Mouse (Mus musculus) testis, adult 2 months (tissue): ENCODE measurements around the gene Slc43a2. TPM values are rescaled to one million over a fixed set of nuclear protein-coding genes. Genes with fewer than 3 reads are reported as not detected.

Experiments used
- H3K27ac ChIP-seq: fragments of 200-500 bp; 2 replicates; pipeline ENCODE4 v1.5.1; 2012; ENCODE audit warnings: low read depth, low read length; ENCODE audit not compliant: control insufficient read depth, insufficient read depth
- H3K27me3 ChIP-seq: fragments of 200-500 bp; 2 replicates; pipeline ENCODE4 v1.6.1; 2012; ENCODE audit warnings: mild to moderate bottlenecking, low read length, moderate library complexity; ENCODE audit not compliant: control insufficient read depth, insufficient read depth
- H3K36me3 ChIP-seq: fragments of 200-500 bp; 2 replicates; pipeline ENCODE4 v1.6.1; 2012; ENCODE audit warnings: mild to moderate bottlenecking, low read length; ENCODE audit not compliant: control insufficient read depth, insufficient read depth
- H3K4me1 ChIP-seq: fragments of 200-500 bp; 2 replicates; pipeline ENCODE4 v1.6.1; 2012; ENCODE audit warnings: low read length; ENCODE audit not compliant: control insufficient read depth, insufficient read depth
- H3K4me3 ChIP-seq: fragments of 200-500 bp; 2 replicates; pipeline ENCODE4 v1.5.1; 2012; ENCODE audit warnings: low read depth, mild to moderate bottlenecking, low read length, moderate library complexity, mixed read lengths; ENCODE audit not compliant: control insufficient read depth
- CTCF ChIP-seq: fragments of 200-500 bp; IDR thresholded peaks from 2 replicates; pipeline ENCODE4 v1.5.1; 2012; ENCODE audit warnings: low read depth, mild to moderate bottlenecking, inconsistent platforms, low read length, moderate library complexity; ENCODE audit not compliant: control insufficient read depth, insufficient read depth, insufficient replicate concordance
- POLR2A ChIP-seq: fragments of 200-500 bp; IDR thresholded peaks from 2 replicates; pipeline ENCODE4 v1.6.1; 2012; ENCODE audit warnings: low read depth, mild to moderate bottlenecking, inconsistent platforms, low read length, moderate library complexity; ENCODE audit not compliant: control insufficient read depth
- polyA plus RNA-seq: library from polyadenylated mRNA; depleted of rRNA; stranded (reverse); fragments of >200 nt; gene quantifications from 2 replicates; pipeline ENCODE4 v1.2.3, GENCODE M21; 2012

Slc43a2 gene
- polyA plus RNA-seq, 1 experiment = 27.1 TPM

DNA sequence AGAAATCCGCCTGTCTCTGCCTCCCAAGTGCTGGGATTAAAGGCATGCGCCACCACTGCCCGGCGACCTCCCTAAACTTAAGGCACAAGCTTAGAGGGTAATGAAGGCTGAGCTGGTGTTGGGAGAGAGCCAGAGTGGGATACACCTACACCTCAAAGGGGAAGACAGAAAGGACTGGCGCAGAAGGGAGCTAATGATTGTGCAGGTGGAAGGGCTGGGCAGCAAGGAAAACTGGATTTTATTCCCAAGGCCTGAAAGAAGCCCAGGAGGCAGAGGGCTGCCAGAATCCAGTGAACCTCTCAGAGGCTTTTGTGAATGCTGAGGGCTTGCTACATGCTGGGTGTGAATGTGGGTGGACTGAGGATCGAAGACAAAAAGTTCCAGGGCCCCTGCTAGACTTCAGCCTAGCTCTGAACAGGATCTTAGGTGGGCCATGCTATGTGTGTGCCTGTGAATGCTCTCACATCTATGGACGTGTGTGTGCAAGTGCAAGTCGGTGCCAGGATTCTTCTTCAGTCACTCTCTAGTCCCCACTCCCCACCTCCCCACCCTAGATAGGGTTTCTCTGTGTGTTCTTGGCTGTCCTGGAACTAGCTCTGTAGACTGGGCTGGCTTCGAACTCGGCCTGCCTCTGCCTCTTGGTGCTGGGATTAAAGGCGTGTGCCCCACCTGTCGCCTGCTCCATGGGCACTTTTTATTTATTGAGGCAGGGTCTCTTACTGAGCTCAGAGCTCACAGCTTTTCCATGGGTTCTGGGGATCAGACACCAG, 4.9 kb downstream of the Slc43a2 start:
- Histone ChIP-seq H3K4me3 (no peak overlapping the region), H3K36me3 (peaks cover 1% of the 10 kb centered on the region; the same call in 1 of the 2 replicates), H3K27me3 (no peaks in the 10 kb centered on the region), H3K27ac (no peak overlapping the region), H3K4me1 (peaks cover 27% of the 10 kb centered on the region)
- TF ChIP-seq POLR2A (no peak), CTCF (no peak)

DNA sequence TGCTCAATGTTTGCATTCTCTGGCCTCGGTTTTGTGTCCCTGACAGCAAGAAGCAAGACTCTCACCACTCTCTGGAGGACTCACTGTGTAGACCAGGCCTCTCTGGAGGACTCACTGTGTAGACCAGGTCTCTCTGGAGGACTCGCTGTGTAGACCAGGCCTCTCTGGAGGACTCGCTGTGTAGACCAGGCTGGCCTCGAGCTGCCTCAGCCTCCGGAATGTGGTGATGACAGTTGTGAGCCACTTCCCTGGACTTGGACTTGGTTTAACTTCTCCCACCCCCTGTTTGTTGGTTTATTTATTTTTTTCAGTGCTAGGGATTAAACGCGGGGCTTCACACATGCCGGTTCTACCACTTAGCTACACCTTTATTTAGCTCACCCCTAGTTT, 5.5 kb downstream of the Slc43a2 start:
- TF ChIP-seq CTCF (no peak), POLR2A (no peak)
- Histone ChIP-seq H3K36me3 (peaks cover 1% of the 10 kb centered on the region; the same call in 1 of the 2 replicates), H3K27ac (no peak overlapping the region), H3K27me3 (no peaks in the 10 kb centered on the region), H3K4me3 (no peak overlapping the region), H3K4me1 (peaks cover 27% of the 10 kb centered on the region)

DNA sequence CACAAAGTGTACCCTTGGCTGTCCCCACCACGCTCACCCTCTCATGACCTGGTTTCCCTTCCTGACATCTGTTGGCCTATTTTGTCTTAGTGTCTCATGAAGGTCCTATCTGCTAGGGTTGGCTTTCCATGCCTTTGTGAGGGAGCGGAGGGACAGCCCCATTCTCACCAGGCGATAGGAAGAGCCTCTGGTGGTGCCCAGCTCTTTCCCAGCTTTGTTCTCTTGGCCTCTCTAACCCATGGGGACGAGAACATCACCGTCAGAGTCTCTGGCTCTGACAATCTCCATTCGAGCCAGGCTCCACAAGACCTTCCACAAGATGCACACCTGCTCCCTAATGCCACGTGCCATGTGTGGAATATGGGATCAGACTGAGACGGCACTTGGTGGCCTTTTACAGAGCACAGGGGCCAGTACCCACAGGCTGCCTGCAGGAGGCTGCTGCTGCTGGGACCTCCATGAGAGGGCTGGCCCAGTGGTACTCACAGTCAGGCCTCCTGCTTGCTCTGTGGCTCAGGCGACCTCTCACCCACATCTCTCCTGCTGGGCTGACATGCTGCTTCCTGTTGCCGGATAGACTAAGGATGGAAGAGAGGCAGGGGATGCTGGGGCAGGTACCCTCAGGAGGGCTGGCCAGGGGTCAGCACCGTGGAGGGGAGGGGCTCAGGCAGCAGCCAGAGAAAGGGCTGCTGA, 6.1 kb downstream of the Slc43a2 start:
- Histone ChIP-seq H3K4me3 (no peak overlapping the region), H3K27me3 (no peaks in the 10 kb centered on the region), H3K27ac (no peak overlapping the region; the same call in 1 of the 2 replicates), H3K36me3 (no peaks in the 10 kb centered on the region; the same call in 1 of the 2 replicates), H3K4me1 (peaks cover 22% of the 10 kb centered on the region)
- TF ChIP-seq POLR2A (no peak), CTCF (no peak; the same call in 1 of the 2 replicates)

DNA sequence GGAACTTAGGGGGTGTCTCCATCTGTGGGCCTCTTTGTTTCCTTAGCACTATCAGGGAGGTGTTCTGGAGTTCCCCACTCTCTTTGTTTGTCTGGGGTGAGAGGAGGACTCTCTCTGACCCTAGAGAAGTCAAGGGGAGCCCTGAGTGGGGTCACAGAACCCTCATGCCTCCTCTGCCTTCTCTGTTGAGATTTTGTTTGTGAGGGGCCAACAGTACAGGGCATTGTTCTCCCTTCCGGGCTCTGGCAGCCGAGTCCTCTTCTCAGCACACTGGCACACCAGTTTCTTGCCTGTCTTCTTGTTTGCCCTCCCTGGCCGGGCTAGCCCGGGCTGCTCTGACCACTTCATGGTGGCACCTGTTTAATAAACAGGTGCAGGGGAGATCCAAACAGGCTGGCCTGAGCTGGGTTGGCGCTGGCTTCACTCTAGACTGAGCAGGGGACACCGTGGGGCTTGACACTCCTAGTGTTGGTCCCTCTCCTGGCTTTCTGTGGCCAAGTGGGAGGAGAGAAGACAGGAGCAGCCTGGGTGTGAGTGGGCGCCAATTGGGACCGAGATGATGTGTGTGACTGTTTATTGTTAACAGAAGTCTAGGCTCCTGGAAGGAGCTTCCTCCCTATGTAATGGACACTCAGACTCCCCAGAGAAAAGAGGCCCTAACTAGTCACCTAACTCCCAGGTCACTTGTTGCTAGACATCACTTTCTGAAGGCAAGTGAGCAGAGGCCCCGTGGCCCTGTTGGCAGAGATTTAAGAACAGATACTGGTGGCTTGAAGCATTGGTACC, 6.9 kb downstream of the Slc43a2 start:
- Histone ChIP-seq H3K27me3 (no peaks in the 10 kb centered on the region), H3K27ac (no peak overlapping the region; the same call in 1 of the 2 replicates), H3K4me3 (no peak overlapping the region), H3K36me3 (no peaks in the 10 kb centered on the region; the same call in 1 of the 2 replicates), H3K4me1 (peaks cover 18% of the 10 kb centered on the region)
- TF ChIP-seq POLR2A = no peak
- no peak for TF ChIP-seq CTCF

DNA sequence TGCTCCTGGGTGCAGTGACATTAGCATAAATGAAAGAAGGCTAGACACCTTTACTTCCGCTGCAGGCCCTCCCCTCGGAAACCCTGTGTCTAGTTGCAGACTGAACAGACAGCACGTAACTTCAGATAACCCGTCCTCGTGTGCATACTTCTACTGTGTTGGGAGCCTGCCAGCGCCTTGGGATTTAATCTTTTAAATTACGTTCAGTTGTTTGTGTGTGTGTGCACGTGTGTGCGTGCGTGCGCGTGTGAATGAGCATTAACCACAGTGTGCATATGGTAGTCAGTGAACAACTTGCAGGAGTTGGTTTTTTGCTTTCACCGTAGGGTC, 7.4 kb downstream of the Slc43a2 start:
- no peak for TF ChIP-seq CTCF
- TF ChIP-seq POLR2A = no peak
- Histone ChIP-seq H3K4me3 (no peak overlapping the region), H3K36me3 (no peaks in the 10 kb centered on the region; the same call in 1 of the 2 replicates), H3K27me3 (no peaks in the 10 kb centered on the region), H3K4me1 (peaks cover 17% of the 10 kb centered on the region), H3K27ac (no peak overlapping the region)

DNA sequence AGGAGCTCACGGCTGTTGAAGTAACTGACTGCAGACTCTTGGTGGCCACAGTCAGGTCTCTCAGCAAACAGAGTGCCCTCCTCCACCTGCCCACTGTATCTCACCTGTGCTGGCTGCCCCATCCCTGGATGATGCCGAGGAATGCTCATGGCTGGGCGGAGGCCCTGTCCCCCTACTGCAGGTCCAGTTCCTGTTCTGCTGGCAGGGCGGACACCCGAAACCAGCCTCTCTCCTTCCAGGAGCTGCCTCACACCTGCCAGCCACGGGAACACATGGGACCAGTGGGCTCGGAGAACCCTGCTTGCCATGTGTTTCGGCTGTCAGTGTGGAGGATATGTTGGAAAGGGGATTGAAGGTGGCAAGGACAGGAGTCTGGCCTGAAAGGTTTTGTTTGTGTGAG, 8.7 kb downstream of the Slc43a2 start:
- Histone ChIP-seq H3K27ac (no peak overlapping the region), H3K36me3 (no peaks in the 10 kb centered on the region; the same call in none of the 2 replicates), H3K4me3 (no peak overlapping the region), H3K4me1 (peaks cover 14% of the 10 kb centered on the region), H3K27me3 (no peaks in the 10 kb centered on the region)
- TF ChIP-seq POLR2A = no peak
- no peak for TF ChIP-seq CTCF
